Mouse (Mus musculus): ENCODE data around the gene Dlx1. TPM values are rescaled to one million over a fixed set of nuclear protein-coding genes. Genes with fewer than 3 reads are reported as not detected.
A peak's percentile ranks its signal among the peaks of the same experiment; 100 is the strongest.

The Dlx1 gene
- polyA plus RNA-seq, 1 experiment from 2014 or later, result 155 TPM

DNA sequence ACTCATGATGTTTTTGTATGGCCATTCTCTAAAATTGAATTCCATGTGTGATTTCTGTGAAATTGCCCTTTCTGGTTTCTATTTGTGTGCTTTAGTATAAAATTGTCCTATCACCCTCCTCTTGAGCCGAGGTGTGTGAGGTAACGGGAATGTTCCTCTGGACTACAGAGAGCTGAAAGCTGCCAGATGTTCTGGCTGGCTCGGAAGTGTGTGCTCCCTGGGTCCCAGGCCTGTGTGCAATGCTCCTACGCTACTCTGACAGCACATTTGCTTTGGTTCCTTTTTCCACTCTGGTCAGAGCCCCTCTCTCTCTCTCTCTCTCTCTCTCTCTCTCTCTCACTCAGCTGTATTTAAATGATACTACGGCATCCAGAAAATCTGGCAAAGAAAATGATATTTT, 30.7 kb upstream of the Dlx1 start:
- Histone ChIP-seq H3K4me3 (ENCODE audit: low read depth, low read length) (no peak overlapping the region), H3K27ac (ENCODE audit: low read depth, low read length) (no peak overlapping the region), H3K9ac (ENCODE audit: low read length) (no peak overlapping the region), H3K27me3 (replicated peaks; ENCODE audit: control insufficient read depth, insufficient read depth, low read length) (no peaks in the 10 kb centered on the region), H3K4me2 (ENCODE audit: low read length) (no peak overlapping the region), H3K9me3 (replicated peaks; ENCODE audit: control insufficient read depth, low read length) (no peaks in the 10 kb centered on the region), H3K36me3 (ENCODE audit: control insufficient read depth, insufficient read depth, low read length) (no peaks in the 10 kb centered on the region), H3K4me1 (ENCODE audit: control insufficient read depth, insufficient read depth, low read length) (peaks cover 6% of the 10 kb centered on the region)
- no peak for ATAC-seq
- no peak for DNase-seq (ENCODE audit: low spot score)
- WGBS, result 58% methylated on average over 5 of the region's 5 CpGs

DNA sequence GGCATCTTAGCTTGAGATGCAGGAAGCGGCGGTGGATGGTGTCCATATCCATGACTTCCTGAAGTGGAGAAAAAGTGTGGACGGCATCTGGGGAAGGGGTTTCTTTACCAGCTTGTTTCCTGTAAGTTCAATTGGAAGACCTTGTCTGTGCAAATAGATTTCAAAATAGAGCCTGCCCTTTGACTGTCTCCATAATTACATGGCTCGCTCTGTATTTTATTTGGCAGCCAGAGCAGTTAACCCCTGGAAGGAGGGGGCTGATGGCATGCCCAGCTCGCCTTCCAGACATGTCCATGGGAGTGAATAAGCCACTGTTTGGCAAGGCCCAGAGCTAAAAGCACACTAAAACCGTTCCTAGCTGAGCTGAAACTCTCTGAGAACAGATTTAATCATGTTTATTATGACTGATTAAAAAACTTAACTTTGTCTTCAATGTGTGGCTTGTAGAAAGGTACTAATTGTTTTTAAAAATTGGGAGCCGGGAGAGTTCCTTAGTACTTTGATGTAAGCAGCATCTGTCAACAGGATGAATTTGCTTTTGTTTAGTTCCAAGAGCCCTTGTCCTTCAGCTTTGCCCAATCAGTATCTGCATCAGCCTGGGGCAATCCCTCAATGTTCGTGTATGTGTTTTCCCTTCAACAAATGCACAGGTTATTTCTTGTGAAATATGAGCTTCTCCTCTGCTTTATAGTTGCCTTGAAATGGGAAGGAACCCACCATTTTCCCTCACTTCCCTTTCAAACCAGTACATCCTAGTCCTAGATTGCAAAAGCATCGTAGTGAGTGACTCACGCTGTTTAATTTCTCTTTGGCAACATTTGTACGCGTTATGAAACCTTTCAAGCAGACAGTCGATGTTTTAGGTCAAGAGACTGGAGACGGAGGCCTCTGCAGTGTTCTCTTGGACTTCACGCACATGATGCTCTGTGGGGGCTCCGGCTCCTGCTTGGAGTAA, 28.4 kb upstream of the Dlx1 start:
- Histone ChIP-seq H3K9me3 (replicated peaks; ENCODE audit: control insufficient read depth, low read length) (no peaks in the 10 kb centered on the region), H3K4me1 (ENCODE audit: control insufficient read depth, insufficient read depth, low read length) (peaks cover 2% of the 10 kb centered on the region; the same call in 1 of the 2 replicates), H3K9ac (ENCODE audit: low read length) (no peak overlapping the region), H3K27me3 (replicated peaks; ENCODE audit: control insufficient read depth, insufficient read depth, low read length) (no peaks in the 10 kb centered on the region), H3K4me3 (ENCODE audit: low read depth, low read length) (no peak overlapping the region), H3K27ac (ENCODE audit: low read depth, low read length) (no peak overlapping the region), H3K4me2 (ENCODE audit: low read length) (no peak overlapping the region), H3K36me3 (ENCODE audit: control insufficient read depth, insufficient read depth, low read length) (no peaks in the 10 kb centered on the region)
- DNase-seq (ENCODE audit: low spot score) (no peak), ATAC-seq (no peak)
- 55% methylated on average over 16 of the region's 16 CpGs for WGBS

DNA sequence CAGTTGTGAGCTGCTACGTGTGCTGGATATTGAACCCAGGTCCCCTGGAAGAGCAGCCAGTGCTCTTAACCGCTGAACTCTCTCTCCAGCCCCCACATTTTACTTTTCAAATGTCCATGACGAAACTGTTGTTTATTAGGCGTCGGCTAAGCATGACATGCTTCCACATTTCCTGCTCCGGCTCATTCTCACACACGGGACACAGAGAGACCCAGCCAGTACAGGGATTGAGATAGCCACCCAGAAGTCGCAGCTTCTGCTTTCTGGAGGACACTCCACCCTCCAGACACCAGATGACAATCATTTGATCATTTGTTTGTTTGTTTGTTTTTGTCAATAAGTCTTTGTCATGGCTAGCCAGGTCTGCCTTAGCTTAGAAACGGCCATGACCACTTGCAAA, 23.1 kb upstream of the Dlx1 start:
- no peak for ATAC-seq
- Histone ChIP-seq H3K9ac (ENCODE audit: low read length) (no peak overlapping the region), H3K4me1 (ENCODE audit: control insufficient read depth, insufficient read depth, low read length) (no peaks in the 10 kb centered on the region), H3K4me3 (ENCODE audit: low read depth, low read length) (no peak overlapping the region), H3K4me2 (ENCODE audit: low read length) (no peak overlapping the region), H3K27me3 (replicated peaks; ENCODE audit: control insufficient read depth, insufficient read depth, low read length) (no peaks in the 10 kb centered on the region), H3K27ac (ENCODE audit: low read depth, low read length) (no peak overlapping the region), H3K9me3 (replicated peaks; ENCODE audit: control insufficient read depth, low read length) (no peaks in the 10 kb centered on the region), H3K36me3 (ENCODE audit: control insufficient read depth, insufficient read depth, low read length) (no peaks in the 10 kb centered on the region)
- DNase-seq (ENCODE audit: low spot score), result no peak
- 89% methylated on average over 9 of the region's 9 CpGs for WGBS

DNA sequence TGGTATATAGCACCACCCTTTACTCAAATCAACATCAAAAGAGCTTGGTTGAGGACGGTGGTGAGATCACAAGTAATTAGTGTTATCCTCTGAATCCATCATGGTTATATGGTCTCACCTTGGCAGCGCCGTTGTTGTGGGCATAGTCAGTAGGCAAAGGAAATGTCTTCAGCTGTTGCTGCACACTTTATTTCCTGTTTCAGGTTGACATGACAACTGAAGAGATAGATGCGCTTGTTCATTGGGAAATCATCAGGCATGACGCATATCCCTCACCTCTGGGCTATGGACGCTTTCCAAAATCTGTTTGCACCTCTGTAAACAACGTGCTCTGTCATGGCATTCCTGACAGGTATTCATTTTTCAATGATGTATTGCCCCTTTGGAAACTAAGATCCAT, 16.7 kb upstream of the Dlx1 start:
- Histone ChIP-seq H3K9me3 (replicated peaks; ENCODE audit: control insufficient read depth, low read length) (no peaks in the 10 kb centered on the region), H3K27me3 (replicated peaks; ENCODE audit: control insufficient read depth, insufficient read depth, low read length) (no peaks in the 10 kb centered on the region), H3K4me3 (ENCODE audit: low read depth, low read length) (no peak overlapping the region), H3K4me2 (ENCODE audit: low read length) (no peak overlapping the region), H3K27ac (ENCODE audit: low read depth, low read length) (no peak overlapping the region), H3K36me3 (ENCODE audit: control insufficient read depth, insufficient read depth, low read length) (no peaks in the 10 kb centered on the region), H3K9ac (ENCODE audit: low read length) (no peak overlapping the region), H3K4me1 (ENCODE audit: control insufficient read depth, insufficient read depth, low read length) (peaks cover 11% of the 10 kb centered on the region; the same call in 1 of the 2 replicates)
- no peak for DNase-seq (ENCODE audit: low spot score)
- WGBS, result 90% methylated on average over 7 of the region's 7 CpGs
- no peak for ATAC-seq

DNA sequence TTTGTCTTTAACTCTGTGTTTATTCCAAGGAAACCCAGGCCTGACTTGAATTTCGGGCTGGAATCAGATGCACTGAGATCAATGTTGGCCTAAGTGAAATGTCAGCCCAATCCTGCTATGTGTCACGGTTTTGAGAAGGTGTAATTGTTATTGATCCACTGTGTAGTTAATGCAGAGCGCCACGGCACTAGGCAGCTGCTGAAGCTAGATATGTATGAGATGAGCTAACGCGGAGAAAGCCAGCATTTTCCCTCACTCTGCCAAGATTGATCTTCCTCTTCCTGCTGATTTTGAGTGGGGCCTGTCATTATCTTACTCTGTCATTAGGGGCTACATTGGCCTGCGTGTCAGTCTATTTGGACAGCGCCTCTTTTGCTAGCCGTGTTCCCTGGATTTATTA, 15.6 kb upstream of the Dlx1 start:
- no peaks in the 10 kb centered on the region for H3K36me3 ChIP-seq (ENCODE audit: control insufficient read depth, insufficient read depth, low read length)
- ATAC-seq (peak; percentile 28; the same call in 1 of the 2 replicates), DNase-seq (ENCODE audit: low spot score) (no peak)
- H3K4me3 ChIP-seq (ENCODE audit: low read depth, low read length), result no peak overlapping the region
- peaks cover 14% of the 10 kb centered on the region; the same call in 1 of the 2 replicates for H3K4me1 ChIP-seq (ENCODE audit: control insufficient read depth, insufficient read depth, low read length)
- no peaks in the 10 kb centered on the region for H3K27me3 ChIP-seq (replicated peaks; ENCODE audit: control insufficient read depth, insufficient read depth, low read length)
- H3K4me2 ChIP-seq (ENCODE audit: low read length), result no peak overlapping the region
- 0 out of 2 replicates have a peak overlapping the region, but pooled peaks have one; percentile 13 for H3K9ac ChIP-seq (ENCODE audit: low read length)
- no peaks in the 10 kb centered on the region for H3K9me3 ChIP-seq (replicated peaks; ENCODE audit: control insufficient read depth, low read length)
- WGBS, result 70% methylated on average over 9 of the region's 9 CpGs
- peak overlapping the region; percentile 58 for H3K27ac ChIP-seq (ENCODE audit: low read depth, low read length)

DNA sequence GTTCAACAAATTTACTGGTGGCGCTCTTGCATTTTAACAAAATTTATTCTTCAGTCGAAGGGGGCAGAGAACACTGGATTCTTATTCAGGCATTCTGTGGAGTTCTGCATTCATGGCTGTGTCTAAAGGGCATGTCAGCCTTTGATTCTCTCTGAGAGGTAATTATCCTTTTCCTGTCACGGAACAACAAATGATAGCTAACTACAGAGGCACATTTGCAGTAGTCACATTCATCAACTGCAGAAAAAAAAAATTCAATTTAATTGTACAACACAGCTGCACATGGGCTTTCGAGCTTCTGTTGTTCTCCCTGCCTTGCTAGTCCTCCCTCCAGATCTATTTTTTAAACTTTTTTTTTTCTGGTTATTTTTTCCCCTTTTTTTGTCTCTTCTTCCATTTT, 10.9 kb upstream of the Dlx1 start:
- no peak overlapping the region for H3K4me2 ChIP-seq (ENCODE audit: low read length)
- no peak overlapping the region for H3K4me3 ChIP-seq (ENCODE audit: low read depth, low read length)
- peak overlapping the region; percentile 53; the same call in 1 of the 2 replicates for H3K27ac ChIP-seq (ENCODE audit: low read depth, low read length)
- 5% methylated on average over 4 of the region's 4 CpGs for WGBS
- ATAC-seq (peak; percentile 73), DNase-seq (ENCODE audit: low spot score) (peak; percentile 84)
- H3K4me1 ChIP-seq (ENCODE audit: control insufficient read depth, insufficient read depth, low read length), result peaks cover 22% of the 10 kb centered on the region
- H3K36me3 ChIP-seq (ENCODE audit: control insufficient read depth, insufficient read depth, low read length), result no peaks in the 10 kb centered on the region
- peaks cover 9% of the 10 kb centered on the region for H3K27me3 ChIP-seq (replicated peaks; ENCODE audit: control insufficient read depth, insufficient read depth, low read length)
- H3K9me3 ChIP-seq (replicated peaks; ENCODE audit: control insufficient read depth, low read length), result no peaks in the 10 kb centered on the region
- H3K9ac ChIP-seq (ENCODE audit: low read length), result no peak overlapping the region

DNA sequence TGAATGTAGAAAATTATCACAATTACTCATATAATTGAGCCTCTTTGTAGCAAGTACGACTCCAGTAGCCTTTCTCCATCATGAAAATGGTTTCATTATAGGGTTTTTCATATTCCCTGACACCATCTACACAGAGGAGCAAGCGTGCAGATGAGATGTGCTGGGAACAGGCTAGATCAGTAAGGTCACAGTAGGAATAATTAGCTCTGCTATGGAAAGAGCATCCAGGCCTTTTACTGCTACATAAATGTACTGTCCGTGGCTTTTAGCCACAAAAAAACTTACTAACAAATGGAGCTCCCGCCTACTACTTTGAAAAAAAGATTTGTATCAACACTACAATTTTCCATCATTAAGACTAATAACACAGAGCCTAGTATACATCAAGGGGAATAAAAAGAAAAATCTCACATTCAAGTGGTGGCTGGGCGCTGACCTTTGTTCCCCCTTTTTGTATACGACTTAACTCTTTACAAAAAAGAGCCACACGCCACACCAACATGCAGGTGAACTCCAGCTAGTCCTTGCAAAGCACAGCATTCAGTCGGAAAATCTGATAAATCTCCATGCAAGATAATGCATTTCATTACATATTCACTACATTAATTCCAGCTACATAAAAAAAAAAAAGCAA, 10.3 kb upstream of the Dlx1 start:
- Histone ChIP-seq H3K36me3 (ENCODE audit: control insufficient read depth, insufficient read depth, low read length) (no peaks in the 10 kb centered on the region), H3K27ac (ENCODE audit: low read depth, low read length) (peak overlapping the region; percentile 82), H3K27me3 (replicated peaks; ENCODE audit: control insufficient read depth, insufficient read depth, low read length) (peaks cover 9% of the 10 kb centered on the region), H3K4me3 (ENCODE audit: low read depth, low read length) (no peak overlapping the region), H3K9me3 (replicated peaks; ENCODE audit: control insufficient read depth, low read length) (no peaks in the 10 kb centered on the region), H3K4me1 (ENCODE audit: control insufficient read depth, insufficient read depth, low read length) (peaks cover 22% of the 10 kb centered on the region), H3K9ac (ENCODE audit: low read length) (no peak overlapping the region), H3K4me2 (ENCODE audit: low read length) (peak overlapping the region; percentile 17; the same call in 1 of the 2 replicates)
- 18% methylated on average over 8 of the region's 8 CpGs for WGBS
- peak; percentile 89 for ATAC-seq
- DNase-seq (ENCODE audit: low spot score), result peak; percentile 84

DNA sequence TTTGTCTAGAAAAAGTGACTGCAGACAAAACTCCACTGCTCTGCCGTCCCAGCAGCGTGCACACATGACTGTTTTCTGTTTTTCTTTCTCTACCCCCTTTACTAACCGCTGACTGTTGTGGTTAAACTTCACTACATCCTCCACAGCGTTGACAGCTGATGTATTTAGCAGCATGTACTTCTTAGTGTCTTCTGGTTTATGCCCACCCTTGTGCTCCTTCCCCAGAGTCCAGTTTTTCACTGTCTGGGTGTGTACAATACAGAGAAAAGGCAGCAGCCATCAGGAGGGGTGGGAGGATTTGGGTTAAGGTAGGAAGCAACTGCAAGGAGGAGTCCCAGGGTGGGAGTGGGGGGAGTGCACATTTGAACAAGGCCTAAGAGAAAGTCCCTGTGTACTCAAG, 5.0 kb upstream of the Dlx1 start:
- peaks cover 9% of the 10 kb centered on the region for H3K4me1 ChIP-seq (ENCODE audit: control insufficient read depth, insufficient read depth, low read length)
- H3K27ac ChIP-seq (ENCODE audit: low read depth, low read length), result no peak overlapping the region
- no peak overlapping the region for H3K4me3 ChIP-seq (ENCODE audit: low read depth, low read length)
- ATAC-seq (no peak), DNase-seq (ENCODE audit: low spot score) (no peak)
- 71% methylated on average over 4 of the region's 4 CpGs for WGBS
- H3K9ac ChIP-seq (ENCODE audit: low read length), result no peak overlapping the region
- no peaks in the 10 kb centered on the region for H3K9me3 ChIP-seq (replicated peaks; ENCODE audit: control insufficient read depth, low read length)
- H3K27me3 ChIP-seq (replicated peaks; ENCODE audit: control insufficient read depth, insufficient read depth, low read length), result peaks cover 44% of the 10 kb centered on the region
- H3K36me3 ChIP-seq (ENCODE audit: control insufficient read depth, insufficient read depth, low read length), result no peaks in the 10 kb centered on the region
- peak overlapping the region; percentile 75; the same call in 1 of the 2 replicates for H3K4me2 ChIP-seq (ENCODE audit: low read length)

DNA sequence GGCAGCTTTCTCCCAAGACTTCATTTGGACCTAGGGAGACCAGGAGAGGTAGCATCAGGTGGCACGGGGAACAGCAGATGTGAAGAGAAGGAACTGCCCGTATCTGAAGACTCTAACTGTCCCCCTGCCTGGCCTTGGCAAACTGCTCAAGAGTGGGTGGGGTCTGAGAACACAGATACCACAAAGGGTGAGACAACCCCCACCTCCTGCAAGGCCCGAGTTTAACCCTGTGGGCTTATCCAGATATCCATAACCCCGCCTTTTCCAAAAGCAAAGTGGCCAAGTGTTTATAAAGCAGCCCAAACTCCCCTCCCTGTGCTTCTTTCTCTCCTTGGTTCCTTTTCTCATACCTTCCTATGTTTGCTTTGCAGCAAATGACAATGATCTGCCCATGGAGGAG, 4.5 kb upstream of the Dlx1 start:
- H3K4me2 ChIP-seq (ENCODE audit: low read length), result peak overlapping the region; percentile 75
- H3K9me3 ChIP-seq (replicated peaks; ENCODE audit: control insufficient read depth, low read length), result no peaks in the 10 kb centered on the region
- WGBS, result 49% methylated on average over 4 of the region's 4 CpGs
- no peaks in the 10 kb centered on the region for H3K36me3 ChIP-seq (ENCODE audit: control insufficient read depth, insufficient read depth, low read length)
- no peak overlapping the region for H3K9ac ChIP-seq (ENCODE audit: low read length)
- peaks cover 7% of the 10 kb centered on the region for H3K4me1 ChIP-seq (ENCODE audit: control insufficient read depth, insufficient read depth, low read length)
- peaks cover 44% of the 10 kb centered on the region for H3K27me3 ChIP-seq (replicated peaks; ENCODE audit: control insufficient read depth, insufficient read depth, low read length)
- ATAC-seq (no peak), DNase-seq (ENCODE audit: low spot score) (no peak)
- no peak overlapping the region for H3K27ac ChIP-seq (ENCODE audit: low read depth, low read length)
- 0 out of 2 replicates have a peak overlapping the region, but pooled peaks have one; percentile 4 for H3K4me3 ChIP-seq (ENCODE audit: low read depth, low read length)

All from forebrain, embryonic 14.5 days (tissue).